Mouse (Mus musculus) embryonic facial prominence, embryonic 10.5 days (tissue): ENCODE results near the gene Tagap. TPM values are rescaled to one million over a fixed set of nuclear protein-coding genes. Genes with fewer than 3 reads are reported as not detected.
"Not testable (repeated sequence)": the region's sequence is repeated elsewhere in the genome, so short reads cannot be mapped to it uniquely, and the experiment has no call there.

Experiments
- DNase-seq: peaks from one replicate; pipeline ENCODE4 v3.0.0-alpha.2; 2017; ENCODE audit warnings: low spot score
- H3K27ac ChIP-seq: fragments of 300-500 bp; sonication (generic); replicated peaks from 2 replicates; pipeline ENCODE4 v1.5.1; 2016; ENCODE audit warnings: mild to moderate bottlenecking
- H3K27me3 ChIP-seq: fragments of 300-500 bp; sonication (generic); replicated peaks from 2 replicates; pipeline ENCODE4 v1.6.1; 2016; ENCODE audit warnings: low read depth, mild to moderate bottlenecking; ENCODE audit not compliant: poor library complexity, severe bottlenecking
- H3K36me3 ChIP-seq: fragments of 300-500 bp; sonication (generic); replicated peaks from 2 replicates; pipeline ENCODE4 v1.6.1; 2016; ENCODE audit warnings: mild to moderate bottlenecking, moderate library complexity
- H3K4me1 ChIP-seq: fragments of 300-500 bp; sonication (generic); 2 replicates; pipeline ENCODE4 v1.6.1; 2016
- H3K4me3 ChIP-seq: fragments of 300-500 bp; sonication (generic); 2 replicates; pipeline ENCODE4 v1.5.1; 2016; ENCODE audit warnings: mild to moderate bottlenecking, moderate library complexity
- H3K9me3 ChIP-seq: fragments of 300-500 bp; sonication (generic); 2 replicates; pipeline ENCODE4 v1.6.1; 2016; ENCODE audit warnings: mild to moderate bottlenecking
- WGBS: fragments of 180-500 bp; shearing (Covaris S2); methylation state at CpG from one replicate; pipeline ENCODE4 v1.1.7; 2016; 5-methylcytosine and 5-hydroxymethylcytosine counted together
- polyA plus RNA-seq: library from polyadenylated mRNA; unstranded; fragments of >200 nt; fragmentation: Nextera tagmentation; extraction: Ambion mirVana; gene quantifications from 2 replicates; pipeline ENCODE4 v1.2.1, GENCODE M21; 2016

Gene Tagap
- polyA plus RNA-seq, 1 experiment from 2014 or later, result 0.37 TPM

- DNase-seq, result no peak
- 0 out of 2 replicates have a peak, but pooled peaks cover 5% of the 10 kb centered on the region for H3K4me1 ChIP-seq
- H3K36me3 ChIP-seq, result no peaks in the 10 kb centered on the region
- no peaks in the 10 kb centered on the region for H3K27me3 ChIP-seq
- WGBS, result 71% methylated on average over 2 of the region's 2 CpGs
- no peak overlapping the region for H3K27ac ChIP-seq
- no peaks in the 10 kb centered on the region for H3K9me3 ChIP-seq
- no peak overlapping the region for H3K4me3 ChIP-seq
These were observed 7.4 kb upstream of the Tagap start for GRCm38 (mm10) chr17:7918355-7918754.

- no peak for DNase-seq
- no peaks in the 10 kb centered on the region for H3K27me3 ChIP-seq
- H3K9me3 ChIP-seq, result no peaks in the 10 kb centered on the region
- H3K27ac ChIP-seq, result no peak overlapping the region
- 76% methylated on average over 2 of the region's 2 CpGs for WGBS
- H3K4me1 ChIP-seq, result 0 out of 2 replicates have a peak, but pooled peaks cover 5% of the 10 kb centered on the region
- H3K36me3 ChIP-seq, result no peaks in the 10 kb centered on the region
- no peak overlapping the region for H3K4me3 ChIP-seq
These were observed 6.6 kb upstream of the Tagap start for GRCm38 (mm10) chr17:7919209-7919608.

- Histone ChIP-seq H3K27ac (no peak overlapping the region), H3K9me3 (no peaks in the 10 kb centered on the region), H3K36me3 (no peaks in the 10 kb centered on the region), H3K4me1 (0 out of 2 replicates have a peak, but pooled peaks cover 7% of the 10 kb centered on the region), H3K27me3 (no peaks in the 10 kb centered on the region), H3K4me3 (no peak overlapping the region)
- WGBS, result 88% methylated on average over 5 of the region's 5 CpGs
- no peak for DNase-seq
These were observed 3.2 kb upstream of the Tagap start for GRCm38 (mm10) chr17:7922564-7922963.

GRCm38 (mm10) chr17:7924185-7924725 lies 1.5 kb upstream of the Tagap start:
- no peak overlapping the region for H3K4me3 ChIP-seq
- DNase-seq, result no peak
- no peak overlapping the region for H3K27ac ChIP-seq
- no peaks in the 10 kb centered on the region for H3K9me3 ChIP-seq
- H3K36me3 ChIP-seq, result no peaks in the 10 kb centered on the region
- 91% methylated on average over 13 of the region's 13 CpGs for WGBS
- 0 out of 2 replicates have a peak, but pooled peaks cover 6% of the 10 kb centered on the region for H3K4me1 ChIP-seq
- no peaks in the 10 kb centered on the region for H3K27me3 ChIP-seq

- no peaks in the 10 kb centered on the region for H3K36me3 ChIP-seq
- H3K4me3 ChIP-seq, result no peak overlapping the region
- no peak overlapping the region for H3K27ac ChIP-seq
- peak; percentile 61 for DNase-seq
- no peaks in the 10 kb centered on the region for H3K9me3 ChIP-seq
- 74% methylated on average over 24 of the region's 24 CpGs for WGBS
- peaks cover 10% of the 10 kb centered on the region for H3K4me1 ChIP-seq
- no peaks in the 10 kb centered on the region for H3K27me3 ChIP-seq
These were observed 2.1 kb downstream of the Tagap start for GRCm38 (mm10) chr17:7927582-7928535.

GRCm38 (mm10) chr17:7928662-7929061 lies 2.9 kb downstream of the Tagap start:
- no peaks in the 10 kb centered on the region for H3K9me3 ChIP-seq
- no peaks in the 10 kb centered on the region for H3K36me3 ChIP-seq
- H3K27me3 ChIP-seq, result no peaks in the 10 kb centered on the region
- H3K4me3 ChIP-seq, result no peak overlapping the region
- 86% methylated on average over 6 of the region's 6 CpGs for WGBS
- H3K4me1 ChIP-seq, result peaks cover 10% of the 10 kb centered on the region
- DNase-seq, result no peak
- no peak overlapping the region for H3K27ac ChIP-seq

- Histone ChIP-seq H3K4me3 (no peak overlapping the region), H3K9me3 (no peaks in the 10 kb centered on the region), H3K36me3 (no peaks in the 10 kb centered on the region), H3K27me3 (no peaks in the 10 kb centered on the region), H3K27ac (no peak overlapping the region), H3K4me1 (peaks cover 10% of the 10 kb centered on the region)
- no peak for DNase-seq
- WGBS, result 32% methylated on average over 8 of the region's 8 CpGs
These were observed 3.5 kb downstream of the Tagap start for GRCm38 (mm10) chr17:7929279-7929678.

GRCm38 (mm10) chr17:7931096-7931990 lies 5.5 kb downstream of the Tagap start:
- Histone ChIP-seq H3K27me3 (no peaks in the 10 kb centered on the region), H3K4me1 (peaks cover 7% of the 10 kb centered on the region), H3K36me3 (no peaks in the 10 kb centered on the region), H3K4me3 (no peak overlapping the region), H3K27ac (peak overlapping the region; percentile 57), H3K9me3 (no peaks in the 10 kb centered on the region)
- 85% methylated on average over 13 of the region's 13 CpGs for WGBS
- peak; percentile 19 for DNase-seq

GRCm38 (mm10) chr17:7932121-7932520 lies 6.3 kb downstream of the Tagap start:
- not testable (repeated sequence) for DNase-seq, H3K27ac ChIP-seq, H3K4me3 ChIP-seq, H3K27me3 ChIP-seq, H3K4me1 ChIP-seq, H3K36me3 ChIP-seq, H3K9me3 ChIP-seq
- 83% methylated on average over 7 of the region's 8 CpGs for WGBS

GRCm38 (mm10) chr17:7939640-7940039 lies 13.8 kb downstream of the Tagap start:
- no peaks in the 10 kb centered on the region; the same call in 1 of the 2 replicates for H3K4me1 ChIP-seq
- peak; percentile 14 for DNase-seq
- no peaks in the 10 kb centered on the region for H3K9me3 ChIP-seq
- no peaks in the 10 kb centered on the region for H3K36me3 ChIP-seq
- no peak overlapping the region for H3K4me3 ChIP-seq
- H3K27me3 ChIP-seq, result no peaks in the 10 kb centered on the region
- no peak overlapping the region for H3K27ac ChIP-seq
- WGBS, result 65% methylated on average over 8 of the region's 8 CpGs

GRCm38 (mm10) chr17:7945117-7946052 lies 19.6 kb downstream of the Tagap start, which contains the start of gene Rsph3a:
TSS of gene Rsph3a (plus strand) at chr17:7945614.
- not testable (repeated sequence) for H3K27me3 ChIP-seq, H3K36me3 ChIP-seq, H3K4me1 ChIP-seq, H3K9me3 ChIP-seq
- WGBS, result 4% methylated on average over 58 of the region's 58 CpGs
- Histone ChIP-seq H3K27ac (peak within 1 kb of the TSS; percentile 85), H3K4me3 (peak within 1 kb of the TSS; percentile 66)
- peak; percentile 95 for DNase-seq
